Mouse (Mus musculus): Measurements from ENCODE around the gene Zfr2.

The Zfr2 gene

DNA sequence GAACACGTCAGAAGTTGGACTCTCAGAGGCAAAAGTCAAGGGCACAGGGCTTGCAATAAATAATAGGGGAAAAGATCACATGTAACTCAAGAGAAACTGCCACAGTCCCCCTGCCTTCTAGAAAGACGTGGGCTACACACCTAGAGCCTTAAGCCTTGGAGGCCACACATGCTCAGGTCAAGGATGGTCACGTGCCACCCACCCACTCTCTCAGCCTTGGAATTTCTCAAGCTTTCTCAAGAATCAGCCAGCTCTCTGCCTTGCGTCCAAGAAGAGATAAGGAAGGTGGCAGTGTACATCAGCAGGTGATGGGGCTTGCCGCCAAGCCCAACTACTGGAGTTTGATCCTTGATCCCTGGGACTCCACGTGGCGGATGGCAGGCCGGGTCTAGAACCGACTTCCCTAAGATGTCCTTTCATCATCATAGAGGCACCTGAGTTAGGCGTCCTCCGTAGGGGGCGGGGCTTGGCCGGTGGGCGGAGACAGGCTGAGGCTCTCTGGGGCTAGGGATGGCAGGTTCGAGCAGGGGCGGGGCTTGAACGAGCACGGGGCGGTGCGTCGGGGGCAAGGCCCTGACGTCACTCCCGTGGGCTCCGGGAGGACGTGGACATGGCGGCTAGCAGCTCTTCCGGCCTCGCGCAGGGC is at the start of gene Zfr2:
Gene Zfr2, plus strand, starts transcription at position 576 of the 646 bp plus-strand sequence.
- DNase-seq = peak; percentile 89

DNA sequence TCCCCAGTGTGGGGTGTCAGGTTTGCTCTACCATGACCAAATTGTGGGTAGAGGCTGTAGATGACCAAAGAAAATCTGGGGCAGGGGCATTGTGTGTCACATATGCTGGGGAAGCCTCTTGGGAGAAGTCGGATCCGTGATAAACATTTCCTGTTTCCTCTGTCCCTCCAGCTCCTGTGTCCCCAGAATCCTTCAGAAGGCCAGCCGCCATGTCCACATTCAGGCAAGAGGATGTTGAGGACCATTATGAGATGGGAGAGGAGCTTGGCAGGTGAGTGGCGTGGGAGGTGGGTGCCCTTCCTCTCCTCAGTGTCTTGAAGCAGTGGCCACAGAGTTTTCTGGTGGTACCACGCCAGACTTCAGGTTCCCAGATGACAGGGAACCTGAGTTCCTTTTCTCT is 49.1 kb upstream of the Zfr2 start, which contains the start of gene 4930442H23Rik:
Gene 4930442H23Rik, minus strand, starts transcription at position 45 of the 400 bp plus-strand sequence.
- no peak for DNase-seq

DNA sequence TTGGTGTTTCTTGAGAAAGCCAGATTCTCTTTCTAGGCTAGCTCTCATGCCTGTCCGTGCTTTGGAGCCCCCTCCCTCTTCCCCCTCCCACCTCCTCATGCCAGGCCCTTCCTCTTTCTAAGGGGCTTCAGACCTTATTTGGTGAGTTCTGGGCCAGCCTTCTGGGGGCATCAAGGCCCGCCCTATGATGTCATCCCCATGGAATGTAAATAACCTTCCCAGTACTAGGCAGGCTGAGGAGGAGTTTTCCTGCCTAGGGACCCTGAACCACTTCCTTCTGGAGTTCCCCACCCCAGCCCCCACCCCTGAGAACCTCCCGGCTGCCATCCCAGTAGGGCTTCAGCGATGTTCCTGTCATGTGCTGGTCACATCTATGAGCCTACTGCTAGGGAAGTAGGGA is 48.2 kb upstream of the Zfr2 start:
- no peak for DNase-seq

DNA sequence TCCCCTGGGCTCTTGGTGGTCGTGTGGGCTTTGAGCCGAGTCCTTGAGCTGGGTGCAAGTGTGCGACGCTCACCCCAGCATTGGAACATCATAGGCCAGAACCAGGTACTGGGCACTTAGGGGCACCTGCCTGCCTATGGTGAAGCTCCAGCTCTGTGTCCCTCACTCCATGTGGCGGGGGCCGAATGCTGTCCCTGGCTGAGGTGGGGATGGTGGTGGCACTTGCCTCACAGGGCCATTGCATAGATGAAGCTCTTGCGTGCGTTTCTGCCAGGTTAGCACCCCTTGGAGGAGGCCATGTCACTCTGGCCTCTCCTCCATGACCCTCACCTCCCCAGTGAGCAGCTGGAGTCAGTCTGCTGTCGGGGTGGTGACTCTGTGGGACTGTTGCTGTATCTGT is 45.8 kb upstream of the Zfr2 start:
- no peak for DNase-seq

DNA sequence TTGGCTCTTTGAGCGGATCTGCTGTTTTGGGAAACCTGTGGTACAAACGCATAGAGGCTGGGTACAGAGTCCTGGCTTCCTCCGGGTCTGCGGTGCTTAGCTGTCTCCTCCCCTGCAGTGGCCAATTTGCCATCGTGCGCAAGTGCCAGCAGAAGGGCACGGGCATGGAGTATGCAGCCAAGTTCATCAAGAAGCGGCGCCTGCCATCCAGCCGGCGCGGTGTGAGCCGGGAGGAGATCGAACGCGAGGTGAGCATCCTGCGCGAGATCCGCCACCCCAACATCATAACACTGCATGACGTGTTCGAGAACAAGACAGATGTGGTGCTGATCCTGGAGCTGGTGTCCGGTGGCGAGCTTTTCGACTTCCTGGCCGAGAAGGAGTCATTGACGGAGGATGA is 43.1 kb upstream of the Zfr2 start:
- no peak for DNase-seq

DNA sequence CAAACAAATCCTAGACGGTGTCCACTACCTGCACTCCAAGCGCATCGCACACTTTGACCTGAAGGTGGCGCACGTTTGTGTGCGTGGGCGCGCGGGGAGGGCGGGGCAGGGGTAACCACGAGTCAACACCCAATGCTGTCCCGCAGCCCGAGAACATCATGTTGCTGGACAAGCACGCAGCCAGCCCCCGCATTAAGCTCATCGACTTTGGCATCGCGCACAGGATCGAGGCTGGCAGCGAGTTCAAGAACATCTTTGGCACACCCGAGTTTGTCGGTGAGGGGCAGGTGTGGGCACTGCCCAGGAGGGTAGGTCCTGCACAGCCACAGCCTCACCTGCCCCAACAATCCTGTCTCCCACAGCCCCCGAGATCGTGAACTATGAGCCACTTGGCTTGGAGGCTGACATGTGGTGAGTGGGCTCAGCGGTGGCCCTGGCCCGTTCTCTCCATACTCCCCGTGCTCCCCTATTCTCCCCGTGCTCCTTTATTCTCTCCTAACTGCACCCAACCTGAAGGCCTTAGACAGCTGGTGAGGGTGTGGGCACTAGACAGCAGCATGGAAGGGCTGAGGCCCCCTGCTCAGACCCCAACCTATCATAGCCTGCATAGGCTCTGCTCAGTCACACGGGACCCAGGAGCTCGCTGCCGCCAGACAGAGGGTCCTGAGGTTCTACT is 42.6 kb upstream of the Zfr2 start:
- peak; percentile 40 for DNase-seq

DNA sequence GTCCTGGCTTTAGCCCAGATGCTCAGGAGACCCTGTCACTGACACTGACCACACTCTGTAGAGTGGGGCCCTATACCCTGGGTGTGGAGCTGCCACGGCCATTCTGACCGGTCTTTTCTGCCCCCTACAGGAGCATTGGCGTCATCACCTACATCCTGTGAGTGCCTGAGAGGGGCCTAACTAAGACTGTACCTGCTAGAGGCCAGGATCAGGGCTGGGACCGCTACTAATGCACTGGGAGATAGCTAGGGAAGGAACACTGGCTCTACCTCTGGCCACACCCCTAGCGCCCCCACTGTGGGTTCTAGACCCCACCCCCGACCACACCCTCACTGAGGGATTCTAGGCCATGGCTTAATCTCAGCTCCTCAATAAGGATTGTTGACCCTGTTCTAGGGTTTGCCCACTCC is 42.0 kb upstream of the Zfr2 start:
- DNase-seq = no peak

DNA sequence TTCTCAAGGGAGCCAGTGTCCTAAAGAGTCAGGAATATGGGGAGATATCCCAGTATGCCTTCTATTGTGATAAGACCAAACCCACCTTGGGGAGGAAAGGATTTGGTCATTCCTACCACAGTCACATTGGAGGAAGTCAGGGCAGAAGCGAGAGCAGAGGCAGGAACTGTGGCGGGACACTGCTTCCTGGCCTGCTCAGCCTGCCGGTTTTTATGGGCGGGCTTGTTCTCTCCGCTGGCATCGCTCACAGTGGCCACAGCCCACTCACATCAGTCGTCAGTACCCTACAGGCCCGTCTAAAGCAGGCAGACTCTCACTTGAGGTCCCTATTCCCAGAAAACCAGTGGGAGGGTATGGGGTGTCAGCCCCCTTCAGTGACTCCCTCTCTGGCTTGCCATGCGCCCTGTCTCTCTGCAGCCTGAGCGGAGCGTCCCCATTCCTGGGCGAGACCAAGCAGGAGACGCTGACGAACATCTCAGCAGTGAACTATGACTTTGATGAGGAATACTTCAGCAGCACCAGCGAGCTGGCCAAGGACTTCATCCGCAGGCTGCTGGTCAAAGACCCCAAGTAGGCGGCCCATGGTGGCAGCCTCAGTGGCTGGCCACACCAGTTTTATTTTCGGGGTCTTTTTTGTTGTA is 41.5 kb upstream of the Zfr2 start:
- DNase-seq = no peak

DNA sequence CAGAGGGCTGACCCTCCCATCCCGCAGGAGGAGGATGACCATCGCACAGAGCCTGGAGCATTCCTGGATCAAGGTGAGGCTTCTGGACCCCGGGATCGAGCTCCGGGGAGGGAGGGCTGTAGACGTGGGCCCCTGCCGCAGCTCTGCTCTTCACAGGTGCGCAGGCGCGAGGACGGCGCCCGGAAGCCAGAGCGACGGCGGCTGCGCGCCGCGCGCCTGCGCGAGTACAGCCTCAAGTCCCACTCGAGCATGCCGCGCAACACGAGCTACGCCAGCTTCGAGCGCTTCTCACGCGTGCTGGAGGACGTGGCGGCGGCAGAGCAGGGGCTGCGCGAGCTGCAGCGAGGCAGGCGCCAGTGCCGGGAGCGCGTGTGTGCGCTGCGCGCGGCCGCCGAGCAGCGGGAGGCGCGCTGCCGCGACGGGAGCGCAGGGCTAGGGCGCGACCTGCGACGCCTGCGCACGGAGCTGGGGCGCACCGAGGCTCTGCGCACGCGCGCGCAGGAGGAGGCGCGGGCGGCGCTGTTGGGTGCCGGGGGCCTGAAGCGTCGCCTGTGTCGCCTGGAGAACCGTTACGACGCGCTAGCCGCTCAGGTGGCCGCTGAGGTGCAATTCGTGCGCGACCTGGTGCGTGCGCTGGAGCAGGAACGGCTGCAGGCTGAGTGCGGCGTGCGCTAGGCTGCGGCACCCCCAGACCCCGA is 40.5 kb upstream of the Zfr2 start:
- peak; percentile 90 for DNase-seq

DNA sequence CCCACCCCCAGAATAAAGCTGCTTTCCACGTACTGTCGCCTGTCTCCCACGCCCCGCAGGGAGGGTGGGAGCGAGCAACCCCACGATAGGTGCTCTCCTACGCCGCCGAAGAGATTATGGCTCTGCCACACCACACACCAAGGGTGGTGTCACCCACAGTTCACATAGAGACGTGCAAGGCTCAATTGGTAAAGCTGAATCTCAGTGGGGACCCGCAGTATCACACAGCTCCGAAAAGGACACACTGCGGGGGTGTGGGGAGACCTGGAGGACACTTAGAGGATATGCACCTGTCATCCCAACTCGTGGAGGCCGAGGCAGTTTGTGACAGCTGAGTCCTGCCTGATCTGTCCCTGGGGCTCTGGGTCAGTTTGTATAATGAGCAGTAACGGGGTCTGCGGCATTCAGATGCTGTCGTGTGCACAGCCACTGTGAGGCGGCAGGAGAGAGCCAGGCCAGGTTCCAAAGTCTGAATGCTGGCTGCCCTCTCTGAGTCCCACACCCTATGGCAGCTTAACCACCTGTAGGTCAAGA is 39.9 kb upstream of the Zfr2 start:
- DNase-seq = peak; percentile 68

DNA sequence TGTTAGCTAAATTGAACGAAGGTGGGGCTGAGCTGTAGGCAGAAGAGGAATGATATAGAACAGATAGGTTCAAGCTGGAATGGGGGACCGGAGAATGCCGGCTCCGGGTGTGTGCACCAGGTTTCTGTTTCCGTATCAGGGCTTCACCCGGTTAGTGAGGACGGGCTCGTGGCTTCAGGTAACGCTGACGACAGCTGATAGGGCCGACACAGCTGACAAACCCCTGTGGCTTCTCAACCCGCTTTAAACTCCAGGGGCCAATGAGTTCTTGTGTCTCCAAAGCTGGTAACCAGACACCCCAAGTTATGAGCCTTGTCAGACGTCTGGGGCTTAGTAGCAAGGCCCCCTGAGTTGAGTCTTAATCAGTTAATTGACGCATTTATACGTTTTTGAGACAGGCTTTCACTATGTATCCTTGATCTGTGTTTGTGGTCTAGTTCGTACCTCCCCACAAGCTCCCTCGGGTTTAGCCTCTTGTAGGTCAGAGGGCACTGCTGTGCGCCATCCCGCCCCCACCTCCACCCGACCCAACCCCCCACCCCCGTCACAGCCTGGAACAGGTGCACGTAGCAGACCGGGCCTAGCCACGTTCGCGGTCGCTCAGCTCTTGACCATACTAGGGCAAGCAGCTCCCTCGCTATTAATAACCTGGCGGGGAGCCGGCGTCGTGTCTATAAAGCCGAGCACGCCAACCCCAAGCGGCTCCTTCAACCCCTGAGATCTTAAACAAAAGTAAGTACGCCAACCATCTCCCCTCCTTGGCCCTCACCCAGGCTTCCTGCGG is 38.8 kb upstream of the Zfr2 start:
- no peak for DNase-seq

DNA sequence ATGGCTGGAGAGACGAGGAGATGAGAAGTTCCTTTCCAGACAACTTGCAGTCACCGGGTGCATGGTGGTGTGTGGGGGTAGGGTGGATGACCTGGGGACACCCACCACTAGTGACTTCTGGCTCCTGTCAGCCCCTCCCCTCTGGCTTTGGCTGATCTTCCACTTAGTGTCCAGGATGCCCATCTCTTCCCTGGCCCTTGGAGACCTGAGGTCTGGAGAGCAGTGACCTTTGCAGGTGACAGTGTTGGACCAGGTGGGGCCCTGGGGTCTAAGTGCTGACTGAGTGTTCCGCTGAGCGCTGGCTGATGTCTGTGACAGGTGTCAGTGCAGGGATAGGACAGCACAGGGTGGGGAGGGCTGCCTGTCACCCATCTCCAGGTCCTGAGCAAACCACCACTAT is 37.7 kb upstream of the Zfr2 start:
- no peak for DNase-seq

DNA sequence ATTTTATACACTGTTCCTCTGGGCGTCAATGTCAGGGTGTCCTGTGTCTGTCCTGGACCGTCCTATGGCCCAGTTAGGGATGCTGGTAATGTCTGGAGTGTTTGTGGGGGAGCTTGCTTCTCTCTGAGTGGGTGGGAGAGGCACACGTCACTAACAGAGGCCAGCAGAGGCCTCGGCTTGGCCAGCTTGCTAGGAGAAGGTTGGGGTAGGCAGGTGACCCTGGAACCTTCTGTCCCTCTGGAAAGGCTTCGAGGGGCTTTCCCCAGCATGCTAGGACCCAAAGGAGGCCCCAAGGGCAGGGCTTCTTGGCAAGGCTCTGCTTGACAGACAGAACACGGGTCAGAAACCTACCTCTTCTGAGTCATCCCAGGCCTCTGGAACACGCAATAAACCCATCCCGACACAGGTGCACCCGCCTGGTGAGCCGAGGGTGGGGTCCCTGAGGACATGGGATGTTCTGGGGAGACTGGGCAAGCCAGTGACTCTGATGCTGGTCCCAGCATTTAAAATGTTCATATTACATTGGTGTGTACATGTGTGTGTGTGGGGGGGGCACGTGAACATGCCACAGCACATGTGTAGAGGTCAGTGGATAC is 36.4 kb upstream of the Zfr2 start:
- no peak for DNase-seq

DNA sequence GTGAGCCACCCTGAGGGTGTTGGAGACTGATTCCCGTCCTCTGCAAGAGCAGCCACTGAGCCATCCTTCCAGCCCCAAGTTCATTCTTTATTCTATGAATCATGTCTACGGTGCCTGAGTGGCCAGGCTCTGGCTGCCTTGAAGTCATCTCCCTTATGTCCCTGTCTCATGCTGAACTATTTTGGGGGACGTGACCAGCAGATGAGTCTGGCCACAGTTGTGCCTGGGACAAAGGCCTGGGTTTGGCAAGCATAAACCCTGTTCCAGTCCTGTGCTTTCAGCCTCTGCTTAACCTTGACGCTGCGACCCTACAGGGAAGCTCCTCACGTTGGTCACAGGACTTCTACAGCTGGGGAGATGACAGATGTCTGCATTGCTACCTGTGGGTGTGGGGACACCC is 35.6 kb upstream of the Zfr2 start:
- no peak for DNase-seq

DNA sequence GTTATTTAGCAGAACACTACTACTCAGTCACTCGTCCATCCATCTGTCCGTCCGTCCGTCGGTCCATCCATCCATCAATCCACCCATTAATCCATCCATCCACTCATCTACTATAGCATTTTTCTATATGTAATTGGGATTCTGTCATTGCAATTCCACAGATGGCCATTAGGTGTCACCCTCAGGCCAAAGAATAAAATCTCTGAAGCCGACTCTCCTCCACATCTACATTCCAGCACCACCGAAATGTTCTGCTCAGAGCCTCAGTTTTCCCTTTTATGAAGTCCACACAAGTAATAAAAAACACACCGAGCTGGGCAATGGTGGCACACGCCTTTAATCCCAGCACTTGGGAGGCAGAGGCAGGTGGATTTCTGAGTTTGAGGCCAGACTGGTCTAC is 34.7 kb upstream of the Zfr2 start:
- DNase-seq = peak; percentile 81

DNA sequence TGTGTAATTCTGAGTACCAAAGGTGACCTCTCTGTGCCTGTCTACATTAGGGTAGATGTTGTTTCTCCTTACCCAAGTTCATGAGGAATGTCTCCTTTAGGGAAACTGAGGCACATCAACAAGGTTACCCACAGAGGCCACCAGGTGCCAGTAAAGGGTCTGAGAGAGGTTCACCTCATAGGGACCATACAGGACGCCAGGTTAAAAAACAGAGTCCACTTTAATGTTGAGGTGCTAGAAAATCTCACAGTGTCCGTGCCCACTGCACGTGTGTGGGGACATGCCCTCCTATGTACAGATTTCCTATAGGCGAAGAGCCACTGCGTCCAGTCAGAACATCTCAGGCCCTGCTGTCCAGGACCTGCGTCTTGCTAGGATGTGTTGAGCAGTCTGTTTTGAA is 34.0 kb upstream of the Zfr2 start:
- DNase-seq = no peak

DNA sequence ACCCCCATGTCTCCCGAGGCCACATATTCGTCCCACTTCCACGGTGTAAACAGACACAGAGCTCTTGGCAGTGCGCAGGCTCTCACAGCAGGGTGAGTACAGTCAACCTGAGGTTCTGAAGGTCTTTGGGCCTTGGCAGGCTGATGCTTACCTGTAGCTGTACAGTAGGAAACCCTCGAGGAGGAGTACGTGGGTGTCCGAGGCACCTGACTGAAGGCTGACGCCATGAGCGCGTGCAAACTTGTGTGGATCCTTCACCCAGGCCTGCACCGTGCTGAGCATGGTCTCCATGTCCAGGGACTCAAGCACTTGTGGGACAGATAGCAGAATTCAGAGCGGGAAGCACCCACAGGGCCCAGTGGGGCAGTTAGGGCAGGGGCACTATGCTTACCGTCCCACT is 32.8 kb upstream of the Zfr2 start:
- DNase-seq = no peak

DNA sequence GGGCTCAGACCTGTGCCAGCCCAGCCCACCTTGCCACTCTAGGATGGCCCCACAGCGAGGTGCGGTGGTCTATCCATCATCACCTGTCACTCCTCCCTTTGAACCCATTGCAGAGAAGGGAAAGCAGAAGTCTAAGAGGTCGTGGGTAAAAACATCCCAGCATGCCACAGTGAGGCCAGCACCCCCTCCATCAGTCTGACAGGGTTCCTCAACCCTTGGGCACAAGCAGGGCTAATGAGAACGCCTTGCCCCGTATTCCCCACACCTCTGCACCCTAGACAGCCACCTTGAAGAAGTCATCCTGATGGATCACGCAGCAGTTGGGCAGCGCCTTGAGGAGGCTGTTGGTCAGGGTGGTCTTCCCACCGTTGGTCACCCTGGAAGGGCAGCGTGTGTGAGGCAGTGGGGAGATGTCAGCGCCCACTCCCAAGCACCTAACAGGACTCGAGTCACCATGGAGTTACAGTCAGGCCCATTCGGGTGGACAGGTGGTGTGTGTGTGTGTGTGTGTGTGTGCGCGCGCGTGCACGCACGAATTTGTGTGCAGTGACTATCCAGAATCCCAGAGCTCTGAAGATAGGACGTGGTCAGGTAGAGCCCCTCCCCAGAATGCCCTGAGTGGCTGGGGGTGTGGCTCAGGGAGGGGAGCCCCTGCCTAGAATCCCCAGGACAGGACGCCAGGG is 32.2 kb upstream of the Zfr2 start:
- DNase-seq = no peak

DNA sequence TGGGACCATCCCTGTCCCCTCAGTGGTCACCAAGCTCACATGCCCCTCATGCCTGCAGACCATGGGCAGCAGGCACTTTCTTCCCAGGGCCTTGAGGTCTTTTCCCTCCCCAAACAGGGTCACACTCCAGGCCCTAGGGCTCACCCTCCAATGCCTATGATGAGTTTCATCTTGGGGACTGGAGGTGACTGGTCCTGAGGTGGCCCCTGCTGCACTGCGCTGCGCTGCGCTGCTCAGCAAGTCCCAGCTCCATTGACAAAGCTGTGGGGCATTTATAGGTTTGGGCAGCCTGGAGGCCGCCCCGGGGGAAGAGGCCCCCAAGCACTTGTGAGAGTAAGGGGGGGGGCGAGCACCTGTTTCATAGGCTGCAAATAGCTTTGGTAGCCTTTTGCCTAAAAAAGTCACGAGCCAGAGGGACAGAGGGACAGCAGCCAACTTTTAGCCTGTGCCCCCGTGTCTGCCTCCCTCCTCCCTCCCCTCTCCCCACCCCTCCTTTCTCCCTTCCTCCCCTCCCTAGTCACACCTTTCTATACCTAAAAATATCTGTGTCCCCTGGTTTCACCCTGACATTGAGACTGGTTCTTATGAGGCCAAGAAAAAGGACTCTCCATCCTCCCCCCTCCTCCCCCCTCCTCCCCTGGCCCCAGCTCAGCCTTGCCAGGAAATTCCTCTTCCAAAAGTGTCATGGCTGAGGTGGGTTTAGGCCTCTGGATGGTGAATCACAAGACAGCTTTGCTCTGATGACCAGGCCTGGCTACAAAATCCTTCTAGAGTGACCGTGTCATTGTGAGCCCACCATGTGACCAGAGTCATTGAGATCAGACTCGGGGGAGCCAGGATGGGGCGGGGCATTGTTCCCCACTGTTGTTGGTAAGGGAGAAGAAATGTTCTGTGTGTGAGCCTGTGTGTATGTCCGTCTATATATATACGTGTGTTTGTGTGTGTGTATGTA is 30.9 kb upstream of the Zfr2 start, which contains the start of gene Nmrk2:
Gene Nmrk2, minus strand, starts transcription at position 245 of the 952 bp plus-strand sequence.
- no peak for DNase-seq

Measured in retina, postnatal 1 day (tissue).